Mouse (Mus musculus) stomach, postnatal 0 days (tissue): ENCODE measurements at regions not wholly inside any gene's neighbourhood (a gene's known extent, or its start where the extent isn't known, plus 50 kb on each side); places are given as distances from the start of the nearest gene placed in this dataset.

Experiments used
- CTCF ChIP-seq: IDR thresholded peaks from 2 replicates; pipeline ENCODE4 v1.5.1; 2016; ENCODE audit warnings: antibody characterized with exemption, low read depth, mild to moderate bottlenecking, moderate library complexity
- EP300 ChIP-seq: optimal IDR thresholded peaks from 2 replicates; pipeline ENCODE3; 2016; ENCODE audit warnings: antibody characterized with exemption

- TF ChIP-seq CTCF: no peak
- TF ChIP-seq EP300: no peak
Observed at GRCm38 (mm10) chr13:38291487-38291886, 53.4 kb upstream of the Bmp6 start.
